Mouse (Mus musculus) adipocyte (in vitro differentiated cells): ENCODE results near the gene Smarcc2.
"Not testable (repeated sequence)": the region's sequence is repeated elsewhere in the genome, so short reads cannot be mapped to it uniquely, and the experiment has no call there.

Experiments used
- DNase-seq: peaks from one replicate; pipeline ENCODE4 v3.0.0-alpha.2; 2016; ENCODE audit warnings: low spot score

The Smarcc2 gene

GRCm38 (mm10) chr10:128442718-128443117 is 16.3 kb upstream of the Smarcc2 start:
- DNase-seq, result no peak

GRCm38 (mm10) chr10:128444354-128444753 is 14.7 kb upstream of the Smarcc2 start:
- no peak for DNase-seq

GRCm38 (mm10) chr10:128445407-128445806 is 13.6 kb upstream of the Smarcc2 start:
- DNase-seq, result no peak

- DNase-seq, result no peak
Measured at GRCm38 (mm10) chr10:128451014-128451413, 8.0 kb upstream of the Smarcc2 start.

GRCm38 (mm10) chr10:128454471-128454870 is 4.6 kb upstream of the Smarcc2 start:
- no peak for DNase-seq

GRCm38 (mm10) chr10:128455280-128455679 is 3.8 kb upstream of the Smarcc2 start:
- DNase-seq, result peak; percentile 87

GRCm38 (mm10) chr10:128457676-128458075 is 1.4 kb upstream of the Smarcc2 start:
- DNase-seq, result no peak

- peak; percentile 80 for DNase-seq
Measured at GRCm38 (mm10) chr10:128458348-128458718, 715 bp upstream of the Smarcc2 start.

GRCm38 (mm10) chr10:128459409-128460269 is 591 bp downstream of the Smarcc2 start:
- DNase-seq, result peak; percentile 60

- DNase-seq, result no peak
Measured at GRCm38 (mm10) chr10:128460270-128460630, 1.2 kb downstream of the Smarcc2 start.

GRCm38 (mm10) chr10:128474366-128474765 is 15.3 kb downstream of the Smarcc2 start:
- DNase-seq, result no peak

GRCm38 (mm10) chr10:128486370-128486769 is 27.3 kb downstream of the Smarcc2 start:
- no peak for DNase-seq

- DNase-seq, result peak; percentile 77
Measured at GRCm38 (mm10) chr10:128487861-128488712, 29.0 kb downstream of the Smarcc2 start.

- no peak for DNase-seq
Measured at GRCm38 (mm10) chr10:128488776-128489175, 29.7 kb downstream of the Smarcc2 start.

- DNase-seq, result peak; percentile 65
Measured at GRCm38 (mm10) chr10:128489380-128489779, 30.3 kb downstream of the Smarcc2 start.

GRCm38 (mm10) chr10:128489785-128490184 is 30.7 kb downstream of the Smarcc2 start:
- DNase-seq, result no peak

GRCm38 (mm10) chr10:128490232-128490631 is 31.2 kb downstream of the Smarcc2 start:
- peak; percentile 69 for DNase-seq

- DNase-seq, result no peak
Measured at GRCm38 (mm10) chr10:128490912-128491311, 31.9 kb downstream of the Smarcc2 start.

GRCm38 (mm10) chr10:128491495-128491894 is 32.4 kb downstream of the Smarcc2 start:
- DNase-seq, result no peak

- not testable (repeated sequence) for DNase-seq
Measured at GRCm38 (mm10) chr10:128492051-128492450, 33.0 kb downstream of the Smarcc2 start.

GRCm38 (mm10) chr10:128492633-128493311 is 33.7 kb downstream of the Smarcc2 start:
- peak; percentile 64 for DNase-seq

- no peak for DNase-seq
Measured at GRCm38 (mm10) chr10:128493319-128493694, 34.3 kb downstream of the Smarcc2 start.
